Mouse (Mus musculus): ENCODE measurements around the gene Caml. TPM values are rescaled to one million over a fixed set of nuclear protein-coding genes. Genes with fewer than 3 reads are reported as not detected.

The Caml gene
- polyA plus RNA-seq, 1 experiment from 2014 or later: 58.4 TPM

Other genes starting within 250 kb of the Caml start
- gene Slc34a1, start 224.8 kb upstream of the Caml start, polyA plus RNA-seq (2015; fragmentation: Nextera tagmentation; extraction: Ambion mirVana): 0.17 TPM in 1 of 2 replicates, not detected in the other
- not detected in 2 replicates for gene Pfn3, start 207.8 kb upstream of the Caml start, polyA plus RNA-seq (2015; fragmentation: Nextera tagmentation; extraction: Ambion mirVana)
- gene F12, start 196.2 kb upstream of the Caml start, polyA plus RNA-seq (2015; fragmentation: Nextera tagmentation; extraction: Ambion mirVana): 0.10 and 0.65 TPM in 2 replicates
- gene Grk6, start 177.9 kb upstream of the Caml start, polyA plus RNA-seq (2015; fragmentation: Nextera tagmentation; extraction: Ambion mirVana): 45.1 and 45.7 TPM in 2 replicates
- 0.29 and 0.39 TPM in 2 replicates for gene Prr7, start 158.7 kb upstream of the Caml start, polyA plus RNA-seq (2015; fragmentation: Nextera tagmentation; extraction: Ambion mirVana)
- gene Dbn1, start 134.9 kb upstream of the Caml start, polyA plus RNA-seq (2015; fragmentation: Nextera tagmentation; extraction: Ambion mirVana): 124 and 132 TPM in 2 replicates
- 169 and 176 TPM in 2 replicates for gene Pdlim7, start 109.3 kb upstream of the Caml start, polyA plus RNA-seq (2015; fragmentation: Nextera tagmentation; extraction: Ambion mirVana)
- 2.7 and 3.1 TPM in 2 replicates for gene Dok3, start 93.7 kb upstream of the Caml start, polyA plus RNA-seq (2015; fragmentation: Nextera tagmentation; extraction: Ambion mirVana)
- gene Ddx41, start 86.3 kb upstream of the Caml start, polyA plus RNA-seq (2015; fragmentation: Nextera tagmentation; extraction: Ambion mirVana): 65.7 and 67.2 TPM in 2 replicates
- 33.4 and 40.3 TPM in 2 replicates for gene Fam193b, start 51.9 kb upstream of the Caml start, polyA plus RNA-seq (2015; fragmentation: Nextera tagmentation; extraction: Ambion mirVana)
- 179 and 184 TPM in 2 replicates for gene Tmed9, start 49.3 kb upstream of the Caml start, polyA plus RNA-seq (2015; fragmentation: Nextera tagmentation; extraction: Ambion mirVana)
- 25.1 and 29.1 TPM in 2 replicates for gene B4galt7, start 23.1 kb upstream of the Caml start, polyA plus RNA-seq (2015; fragmentation: Nextera tagmentation; extraction: Ambion mirVana)
- 29.0 and 31.6 TPM in 2 replicates for gene Ddx46, start 12.0 kb downstream of the Caml start, polyA plus RNA-seq (2015; fragmentation: Nextera tagmentation; extraction: Ambion mirVana)
- gene B230219D22Rik, start 70.1 kb downstream of the Caml start, polyA plus RNA-seq (2015; fragmentation: Nextera tagmentation; extraction: Ambion mirVana): 59.3 and 64.9 TPM in 2 replicates
- gene Txndc15, start 91.6 kb downstream of the Caml start, polyA plus RNA-seq (2015; fragmentation: Nextera tagmentation; extraction: Ambion mirVana): 93.0 TPM in 2 replicates
- 57.9 and 60.5 TPM in 2 replicates for gene Pcbd2, start 104.4 kb downstream of the Caml start, polyA plus RNA-seq (2015; fragmentation: Nextera tagmentation; extraction: Ambion mirVana)
- gene Catsper3, start 161.6 kb downstream of the Caml start, polyA plus RNA-seq (2015; fragmentation: Nextera tagmentation; extraction: Ambion mirVana): not detected in 2 replicates
- 1.1 and 1.2 TPM in 2 replicates for gene Pitx1, start 213.2 kb downstream of the Caml start, polyA plus RNA-seq (2015; fragmentation: Nextera tagmentation; extraction: Ambion mirVana)